ENCODE assay signal across 13 mouse cellular contexts in the genomic region with DNA sequence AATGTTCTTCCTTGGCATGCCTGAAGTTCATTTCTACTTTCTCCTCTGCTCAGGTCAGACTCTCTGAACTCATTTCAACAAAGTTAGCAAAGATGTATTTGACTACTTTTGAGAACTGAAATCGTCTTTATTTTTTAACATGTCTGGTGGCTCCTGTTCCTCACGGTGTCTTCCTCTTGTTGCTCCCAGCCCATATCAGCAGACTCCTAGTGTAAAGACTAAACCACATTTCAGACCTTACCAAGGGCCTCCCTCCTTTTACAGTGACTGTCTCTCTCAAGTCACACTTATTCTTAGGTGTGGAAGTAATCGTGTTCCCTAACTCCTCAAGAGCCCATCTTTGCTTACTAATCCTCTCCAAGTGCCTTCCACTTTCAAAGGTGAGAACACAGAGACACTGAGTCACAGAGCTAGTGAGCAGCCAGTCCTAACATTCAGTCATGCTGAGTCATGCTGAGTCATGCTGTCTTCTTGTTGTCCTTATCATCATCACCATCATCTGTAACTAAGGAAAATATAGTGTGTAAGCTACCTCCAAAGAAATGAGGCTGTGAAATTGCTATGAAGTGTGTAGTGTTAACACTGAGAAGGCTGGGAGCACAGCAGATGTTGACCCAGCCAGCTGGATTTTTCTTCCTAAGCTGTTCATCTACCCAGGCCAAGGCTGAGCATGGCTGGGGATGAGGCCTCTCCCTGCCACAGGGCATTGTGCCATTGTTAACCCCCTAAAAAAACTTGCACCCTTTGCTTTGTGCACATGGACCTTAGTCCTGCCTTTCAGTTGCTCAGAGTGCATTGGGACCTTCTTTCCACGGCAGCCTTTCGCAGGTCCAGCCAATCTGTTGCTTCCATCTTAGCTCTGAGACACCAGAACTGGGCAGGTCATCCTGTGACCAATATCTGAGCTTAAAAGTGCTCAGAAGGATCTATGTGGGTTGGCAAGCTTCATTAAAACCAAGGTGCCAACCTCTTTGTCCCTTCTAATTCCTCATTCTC.
DNase-seq lines count a peak whose midpoint lies in the region; ATAC-seq and TF ChIP-seq lines count a peak whose summit lies in the region.
"Had no signal": no experiment of that assay in that cellular context is flagged by ENCODE, and none has a peak within 500 bp of the region (broad histone marks: within the 10 kb centered on the region; RNA-seq: fewer than 3 reads in every experiment).

No protein-coding gene starts in this region.

- TF ChIP-seq EP300 in liver, embryonic 14.5 days (IDR thresholded peaks at IDR 0.05; ENCODE audit: low read depth), result no peak

- peak overlapping the region; percentile 49; the same call in 1 of the 2 replicates for H3K27ac ChIP-seq in midbrain, embryonic 10.5 days (replicated peaks)
- no peak overlapping the region for H3K27ac ChIP-seq in midbrain, embryonic 16.5 days (ENCODE audit: low read length)
- no peak overlapping the region for H3K27ac ChIP-seq in liver, embryonic 14.5 days
- H3K27ac ChIP-seq: embryonic facial prominence, embryonic 13.5 days; limb, embryonic 15.5 days had no signal

- H3K36me3 ChIP-seq in midbrain, embryonic 10.5 days, result no peaks in the 10 kb centered on the region
- H3K36me3 ChIP-seq in midbrain, embryonic 16.5 days (ENCODE audit: control insufficient read depth, insufficient read depth, low read length), result no peaks in the 10 kb centered on the region
- no peaks in the 10 kb centered on the region for H3K36me3 ChIP-seq in liver, embryonic 14.5 days (replicated peaks; ENCODE audit: control insufficient read depth, insufficient read depth, low read depth)
- H3K36me3 ChIP-seq: embryonic facial prominence, embryonic 13.5 days had no signal

- TF ChIP-seq CTCF in liver, embryonic 14.5 days (IDR thresholded peaks at IDR 0.05; ENCODE audit: low read depth), result no peak

- no peak overlapping the region for H3K9ac ChIP-seq in midbrain, embryonic 16.5 days (ENCODE audit: low read depth, low read length)
- no peak overlapping the region for H3K9ac ChIP-seq in liver, embryonic 14.5 days (replicated peaks)
- H3K9ac ChIP-seq: embryonic facial prominence, embryonic 13.5 days; limb, embryonic 15.5 days had no signal

- H3K9me3 ChIP-seq in midbrain, embryonic 10.5 days (replicated peaks), result no peaks in the 10 kb centered on the region
- no peaks in the 10 kb centered on the region for H3K9me3 ChIP-seq in midbrain, embryonic 16.5 days (replicated peaks; ENCODE audit: control insufficient read depth, low read length, poor library complexity, severe bottlenecking)
- H3K9me3 ChIP-seq in liver, embryonic 14.5 days (ENCODE audit: control insufficient read depth, low read length), result no peaks in the 10 kb centered on the region
- H3K9me3 ChIP-seq: embryonic facial prominence, embryonic 13.5 days; limb, embryonic 15.5 days had no signal

- ATAC-seq in midbrain, embryonic 16.5 days, result no peak
- ATAC-seq in liver, embryonic 14.5 days (ENCODE audit: insufficient read depth), result peak; percentile 79

- H3K27me3 ChIP-seq in midbrain, embryonic 10.5 days (ENCODE audit: low read depth, poor library complexity, severe bottlenecking), result no peaks in the 10 kb centered on the region
- H3K27me3 ChIP-seq in midbrain, embryonic 16.5 days (ENCODE audit: control insufficient read depth, insufficient read depth, low read depth, low read length), result no peaks in the 10 kb centered on the region
- no peaks in the 10 kb centered on the region for H3K27me3 ChIP-seq in liver, embryonic 14.5 days (ENCODE audit: control insufficient read depth, insufficient read depth, low read length)
- H3K27me3 ChIP-seq: embryonic facial prominence, embryonic 13.5 days; limb, embryonic 15.5 days had no signal

- H3K4me1 ChIP-seq in midbrain, embryonic 10.5 days, result peaks cover 12% of the 10 kb centered on the region
- 0 out of 2 replicates have a peak, but pooled peaks cover 2% of the 10 kb centered on the region for H3K4me1 ChIP-seq in midbrain, embryonic 16.5 days (ENCODE audit: control insufficient read depth, insufficient read depth, low read length)
- peaks cover 11 to 15% of the 10 kb centered on the region in 2 experiments for H3K4me1 ChIP-seq in liver, embryonic 14.5 days (replicated peaks; ENCODE audit: control insufficient read depth in 2 of 2, insufficient read depth in 2 of 2, low read length in 1 of 2)
- H3K4me1 ChIP-seq: limb, embryonic 15.5 days had no signal

- no peak overlapping the region for H3K4me3 ChIP-seq in midbrain, embryonic 10.5 days
- H3K4me3 ChIP-seq in midbrain, embryonic 16.5 days (ENCODE audit: low read depth, low read length), result no peak overlapping the region
- H3K4me3 ChIP-seq in liver, embryonic 14.5 days (ENCODE audit: insufficient read depth in 1 of 2, low read depth in 2 of 2, low read length in 2 of 2), result no peak overlapping the region
- H3K4me3 ChIP-seq: embryonic facial prominence, embryonic 13.5 days; limb, embryonic 15.5 days had no signal

- no peak overlapping the region for H3K4me2 ChIP-seq in midbrain, embryonic 16.5 days (ENCODE audit: low read length)
- no peak overlapping the region for H3K4me2 ChIP-seq in liver, embryonic 14.5 days (ENCODE audit: low read depth)
- H3K4me2 ChIP-seq: embryonic facial prominence, embryonic 13.5 days; limb, embryonic 15.5 days had no signal

- DNase-seq in adrenal gland, postnatal 14 days, result peak; percentile 8
- DNase-seq in adrenal gland, postnatal 10 days, result no peak
- no peak for DNase-seq in midbrain, embryonic 10.5 days (ENCODE audit: low spot score)
- DNase-seq in c-Kit-positive CD71-negative TER-119-negative erythroid progenitor cells, embryonic 14.5 days (ENCODE audit: low read depth), result peak; percentile 17
- DNase-seq in liver, embryonic 14.5 days (ENCODE audit: low read depth in 3 of 3, low spot score in 3 of 3), result peak; percentile 58 to 64 (median 63)
- no peak for DNase-seq in lung, postnatal 36 days
- no peak for DNase-seq in ovary, postnatal 14 days (ENCODE audit: low spot score)
- DNase-seq: cerebellum, adult 2 months; kidney, adult 18-20 months; thymus, postnatal 4 days had no signal

- WGBS in midbrain, embryonic 10.5 days, result 92% methylated on average over 5 of the region's 5 CpGs
- WGBS in midbrain, embryonic 16.5 days, result 93% methylated on average over 5 of the region's 5 CpGs
- WGBS in liver, embryonic 14.5 days (ENCODE audit: insufficient replicate concordance), result 55% methylated on average over 5 of the region's 5 CpGs

Comparison
In these comparisons a context has a peak if more than half of its experiments do, and no peak if none do; other contexts are left out.
1. DNase-seq: peak in adrenal gland, postnatal 14 days (single experiment), c-Kit-positive CD71-negative TER-119-negative erythroid progenitor cells, embryonic 14.5 days (single experiment) and liver, embryonic 14.5 days (3 of 3); none in adrenal gland, postnatal 10 days (single experiment), midbrain, embryonic 10.5 days (single experiment), lung, postnatal 36 days (single experiment) and ovary, postnatal 14 days (single experiment).